Mouse (Mus musculus) stomach, embryonic 14.5 days (tissue): ENCODE measurements at regions not wholly inside any gene's neighbourhood (a gene's known extent, or its start where the extent isn't known, plus 50 kb on each side); places are given as distances from the start of the nearest gene placed in this dataset.
"Not testable (repeated sequence)": the region's sequence is repeated elsewhere in the genome, so short reads cannot be mapped to it uniquely, and the experiment has no call there.

ENCODE experiments used
- ATAC-seq: fragments of 200-750 bp; cut with Nextera tagmentation; 2 replicates; pipeline ENCODE4 v1.8.0; 2017; ENCODE audit warnings: low read depth, moderate TSS enrichment; ENCODE audit not compliant: insufficient number of reproducible peaks, insufficient read depth, low FRiP score
- H3K27ac ChIP-seq: fragments of 300-500 bp; sonication (generic); 2 replicates; pipeline ENCODE4 v1.5.1; 2014; ENCODE audit warnings: mild to moderate bottlenecking, low read length, moderate library complexity, mixed read lengths
- H3K27me3 ChIP-seq: fragments of 300-500 bp; sonication (generic); 2 replicates; pipeline ENCODE4 v1.6.1; 2014; ENCODE audit warnings: low read length, control low read depth, mixed read lengths; ENCODE audit not compliant: control insufficient read depth, insufficient read depth
- H3K36me3 ChIP-seq: fragments of 300-500 bp; sonication (generic); 2 replicates; pipeline ENCODE4 v1.6.1; 2014; ENCODE audit warnings: mild to moderate bottlenecking, control low read depth, low read length, moderate library complexity, mixed read lengths; ENCODE audit not compliant: control insufficient read depth, insufficient read depth
- H3K4me1 ChIP-seq: fragments of 300-500 bp; sonication (generic); 2 replicates; pipeline ENCODE4 v1.6.1; 2014; ENCODE audit warnings: low read length, control low read depth, mixed read lengths; ENCODE audit not compliant: control insufficient read depth, insufficient read depth
- H3K4me2 ChIP-seq: fragments of 300-500 bp; sonication (generic); replicated peaks from 2 replicates; pipeline ENCODE4 v1.6.1; 2014; ENCODE audit warnings: low read depth, low read length, control low read depth
- H3K4me3 ChIP-seq: fragments of 300-500 bp; sonication (generic); 2 replicates; pipeline ENCODE4 v1.5.1; 2014; ENCODE audit warnings: low read depth, low read length, control low read depth
- H3K9ac ChIP-seq: fragments of 300-500 bp; sonication (generic); replicated peaks from 2 replicates; pipeline ENCODE4 v1.6.1; 2014; ENCODE audit warnings: low read depth, mild to moderate bottlenecking, control low read depth, low read length, moderate library complexity, mixed read lengths
- H3K9me3 ChIP-seq: fragments of 300-500 bp; sonication (generic); 2 replicates; pipeline ENCODE4 v1.6.1; 2016; ENCODE audit warnings: low read depth, low read length, control low read depth; ENCODE audit not compliant: control insufficient read depth
- WGBS: fragments of 180-500 bp; shearing (Covaris S2); extraction: QIAGEN DNeasy Blood & Tissue Kit; methylation state at CpG from one replicate; pipeline ENCODE4 v1.1.7; 2014; 5-methylcytosine and 5-hydroxymethylcytosine counted together

DNA sequence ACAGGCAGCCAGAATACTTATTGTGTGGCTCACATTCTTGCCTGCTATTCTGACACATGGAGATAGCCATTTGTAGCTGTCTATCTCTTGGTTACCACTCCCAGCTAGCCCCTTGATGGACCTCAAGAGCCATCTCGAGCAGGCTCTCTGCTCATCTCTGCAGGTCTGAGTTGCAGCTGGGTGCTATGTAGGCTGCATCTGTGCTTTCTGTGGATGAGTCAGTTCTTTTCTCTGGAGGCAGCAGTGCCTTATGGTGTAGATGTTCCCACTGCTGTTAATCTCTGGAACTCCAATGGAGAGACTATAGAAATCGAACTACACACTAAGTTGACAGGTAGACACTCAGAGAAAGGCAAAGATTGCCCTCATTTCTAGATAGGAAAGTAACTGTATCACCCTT lies 106.3 kb downstream of the AI429214 start:
- 70% methylated on average over 2 of the region's 2 CpGs for WGBS
- no peaks in the 10 kb centered on the region for H3K36me3 ChIP-seq
- no peak overlapping the region for H3K4me2 ChIP-seq
- no peaks in the 10 kb centered on the region for H3K9me3 ChIP-seq
- H3K27me3 ChIP-seq: no peaks in the 10 kb centered on the region
- no peaks in the 10 kb centered on the region for H3K4me1 ChIP-seq
- no peak overlapping the region for H3K4me3 ChIP-seq
- no peak overlapping the region for H3K27ac ChIP-seq
- no peak for ATAC-seq
- no peak overlapping the region for H3K9ac ChIP-seq

DNA sequence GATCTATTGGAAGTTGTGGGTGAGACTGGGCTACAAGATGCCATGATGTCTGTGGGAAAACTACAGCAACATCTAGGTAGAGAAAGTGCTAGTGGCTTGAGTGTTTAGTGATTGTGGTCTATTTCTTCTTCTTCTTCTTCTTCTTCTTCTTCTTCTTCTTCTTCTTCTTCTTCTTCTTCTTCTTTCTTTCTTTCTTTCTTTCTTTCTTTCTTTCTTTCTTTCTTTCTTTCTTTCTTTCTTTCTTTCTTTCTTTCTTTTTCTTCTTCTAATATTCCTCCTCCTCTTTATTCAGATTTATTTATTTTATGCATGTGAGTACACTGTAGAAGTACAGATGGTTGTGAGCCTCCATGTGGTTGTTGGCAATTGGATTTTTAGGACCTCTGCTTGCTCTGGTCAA lies 119.0 kb downstream of the AI429214 start:
- H3K4me2 ChIP-seq, H3K9ac ChIP-seq, H3K27ac ChIP-seq, H3K9me3 ChIP-seq, H3K4me1 ChIP-seq, H3K36me3 ChIP-seq, H3K27me3 ChIP-seq, ATAC-seq, H3K4me3 ChIP-seq: not testable (repeated sequence)

DNA sequence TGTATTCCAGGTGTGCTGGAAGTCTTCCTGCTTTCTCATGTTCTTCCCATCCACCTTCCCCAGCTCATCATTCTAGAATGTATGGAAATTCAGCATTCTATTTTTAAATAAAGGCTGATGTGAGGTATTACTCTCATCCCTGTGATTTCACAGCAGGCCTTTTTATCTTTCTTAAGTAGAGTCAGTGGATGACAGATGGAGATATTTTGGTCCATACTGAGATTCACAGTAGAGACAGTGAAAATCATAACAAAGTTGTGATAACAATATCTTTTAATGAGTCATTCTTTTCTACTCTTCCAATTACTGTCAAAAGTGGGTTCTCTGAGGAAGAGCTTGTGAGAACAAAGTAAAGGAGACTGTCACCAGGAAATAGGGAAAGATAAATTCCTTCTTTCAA lies 132.4 kb downstream of the AI429214 start:
- Histone ChIP-seq H3K9me3 (no peaks in the 10 kb centered on the region; the same call in 1 of the 2 replicates), H3K9ac (no peak overlapping the region), H3K4me2 (no peak overlapping the region), H3K4me1 (no peaks in the 10 kb centered on the region), H3K4me3 (no peak overlapping the region), H3K27me3 (no peaks in the 10 kb centered on the region), H3K27ac (no peak overlapping the region), H3K36me3 (no peaks in the 10 kb centered on the region)
- no peak for ATAC-seq

DNA sequence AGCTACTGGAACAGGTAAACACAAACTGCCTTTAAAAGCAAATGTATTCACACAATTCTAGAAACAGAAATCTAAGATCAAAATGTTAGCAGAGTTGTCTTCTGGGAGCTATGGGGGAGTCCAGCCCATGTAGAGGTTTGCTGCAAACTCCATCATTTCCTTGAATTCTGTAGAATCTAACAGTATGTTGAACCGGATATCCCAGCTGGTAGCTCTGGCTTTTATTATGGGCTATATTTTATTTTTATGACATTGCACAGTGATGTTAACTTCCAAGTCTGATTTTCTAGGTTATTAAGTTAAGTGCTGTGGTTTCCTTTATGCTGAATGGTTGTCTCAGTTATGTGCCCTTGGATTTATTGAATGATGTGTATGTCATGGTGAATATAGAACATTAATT lies 136.3 kb downstream of the AI429214 start:
- Histone ChIP-seq H3K4me3 (no peak overlapping the region), H3K27me3 (no peaks in the 10 kb centered on the region), H3K27ac (no peak overlapping the region), H3K4me1 (no peaks in the 10 kb centered on the region), H3K4me2 (no peak overlapping the region), H3K9me3 (no peaks in the 10 kb centered on the region), H3K36me3 (no peaks in the 10 kb centered on the region), H3K9ac (no peak overlapping the region)
- 60% methylated on average over 1 of the region's 1 CpGs for WGBS
- no peak for ATAC-seq

DNA sequence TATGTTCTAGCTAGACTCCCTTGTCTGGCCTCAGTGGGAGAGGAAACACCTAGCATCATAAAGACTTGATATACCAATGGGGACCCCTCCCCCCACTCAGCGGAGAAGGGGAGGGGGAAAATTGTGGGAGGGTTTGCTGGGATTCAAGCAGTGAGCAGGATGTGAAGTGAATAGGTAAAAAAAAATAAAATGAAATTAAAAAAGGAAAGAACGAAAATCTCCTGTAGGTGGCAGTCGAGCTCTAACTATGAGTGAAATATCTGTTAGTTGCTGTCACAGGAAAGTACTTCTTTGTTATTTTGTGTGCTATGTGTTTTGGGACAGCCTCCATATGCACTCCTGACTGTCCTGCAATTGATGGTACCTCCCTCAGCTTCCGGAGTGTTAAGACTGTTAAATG lies 138.6 kb downstream of the AI429214 start:
- ATAC-seq: no peak
- Histone ChIP-seq H3K4me2 (no peak overlapping the region), H3K4me3 (no peak overlapping the region), H3K27ac (no peak overlapping the region), H3K36me3 (no peaks in the 10 kb centered on the region), H3K27me3 (no peaks in the 10 kb centered on the region), H3K4me1 (no peaks in the 10 kb centered on the region), H3K9ac (no peak overlapping the region), H3K9me3 (no peaks in the 10 kb centered on the region)
- 12% methylated on average over 4 of the region's 4 CpGs for WGBS

DNA sequence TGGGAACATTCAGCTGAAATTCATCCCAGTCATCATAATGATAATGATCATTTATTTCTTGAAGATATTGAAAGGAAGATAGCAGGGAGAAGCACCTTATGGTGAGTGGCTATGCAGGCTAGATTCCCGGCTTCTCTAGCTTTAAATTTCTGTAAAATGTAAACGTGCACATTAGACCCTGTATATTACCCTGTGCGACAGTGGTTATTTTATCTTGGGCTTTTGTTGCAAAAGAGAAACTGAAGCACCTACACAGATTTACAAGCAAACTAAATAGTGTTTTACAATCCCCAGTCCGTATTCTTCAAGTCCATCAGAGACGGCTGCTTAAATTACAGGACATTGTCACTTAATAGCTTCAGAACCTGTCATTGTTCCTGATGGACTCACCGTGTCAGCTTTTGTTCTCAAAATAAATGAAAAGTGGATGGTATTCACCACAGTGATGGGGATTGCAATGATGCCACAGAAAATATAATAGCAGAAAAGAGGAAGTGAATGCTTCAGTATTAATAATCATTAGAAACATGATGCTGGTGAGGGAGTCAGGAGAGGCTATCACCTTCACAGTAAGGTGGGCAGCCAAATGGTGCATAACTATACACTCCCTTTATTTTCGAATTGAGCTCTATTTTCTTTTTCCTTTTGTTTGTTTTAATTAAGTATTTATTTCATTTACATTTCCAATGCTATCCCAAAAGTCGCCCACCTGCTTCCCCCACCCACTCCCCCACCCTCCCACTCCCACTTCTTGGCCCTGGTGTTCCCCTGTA lies 141.0 kb downstream of the AI429214 start:
- Histone ChIP-seq H3K4me2 (no peak overlapping the region), H3K9ac (no peak overlapping the region), H3K9me3 (no peaks in the 10 kb centered on the region), H3K4me3 (no peak overlapping the region), H3K36me3 (no peaks in the 10 kb centered on the region), H3K4me1 (no peaks in the 10 kb centered on the region), H3K27me3 (no peaks in the 10 kb centered on the region), H3K27ac (no peak overlapping the region)
- WGBS: 75% methylated on average over 8 of the region's 8 CpGs
- ATAC-seq: no peak

DNA sequence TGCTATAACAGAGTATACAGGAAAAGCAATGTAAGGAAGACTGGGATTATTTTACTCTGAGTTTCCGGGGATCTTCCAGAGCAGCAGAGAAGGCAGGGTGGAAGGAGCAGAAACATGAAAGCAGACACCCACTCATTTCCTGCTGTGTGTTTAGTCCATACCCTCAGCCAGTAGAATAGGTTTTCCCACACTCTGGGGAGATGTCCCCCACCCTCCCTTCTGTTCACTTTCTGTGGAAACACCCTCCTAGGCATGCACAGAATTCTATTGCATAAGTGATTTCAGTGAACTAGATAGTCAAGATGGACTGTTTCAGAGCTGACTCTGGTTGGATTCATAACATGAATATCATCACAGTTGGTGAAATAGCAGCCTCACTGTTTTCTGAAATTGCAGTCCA lies 156.9 kb downstream of the AI429214 start:
- Histone ChIP-seq H3K27ac (no peak overlapping the region), H3K4me3 (no peak overlapping the region), H3K4me1 (no peaks in the 10 kb centered on the region), H3K9me3 (no peaks in the 10 kb centered on the region), H3K4me2 (no peak overlapping the region), H3K27me3 (no peaks in the 10 kb centered on the region), H3K9ac (no peak overlapping the region), H3K36me3 (no peaks in the 10 kb centered on the region)
- WGBS: 79% methylated on average over 1 of the region's 1 CpGs
- no peak for ATAC-seq

DNA sequence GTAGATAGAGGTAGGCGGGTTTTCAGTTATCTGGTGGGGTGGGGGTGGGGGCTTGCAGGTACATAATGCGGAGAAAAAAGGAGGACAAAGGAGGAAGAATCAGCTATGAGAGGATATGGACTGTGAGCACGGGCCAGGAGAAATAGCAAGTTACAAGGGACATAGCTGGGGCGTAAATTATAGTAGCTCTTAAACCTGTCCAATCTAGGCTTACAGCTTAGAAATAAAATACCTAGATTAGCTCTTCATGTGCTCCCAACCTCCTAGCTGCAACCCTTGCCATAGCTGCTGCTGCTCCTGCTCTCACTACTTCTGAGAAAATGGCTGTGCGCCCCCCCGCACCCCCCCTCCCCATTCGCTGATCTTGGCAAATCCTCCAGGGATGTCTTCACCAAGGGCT lies 161.0 kb downstream of the AI429214 start:
- 84% methylated on average over 7 of the region's 7 CpGs for WGBS
- Histone ChIP-seq H3K9ac (no peak overlapping the region), H3K4me2 (no peak overlapping the region), H3K27me3 (no peaks in the 10 kb centered on the region), H3K9me3 (no peaks in the 10 kb centered on the region), H3K36me3 (no peaks in the 10 kb centered on the region), H3K4me3 (no peak overlapping the region), H3K4me1 (no peaks in the 10 kb centered on the region), H3K27ac (no peak overlapping the region)
- ATAC-seq: no peak

DNA sequence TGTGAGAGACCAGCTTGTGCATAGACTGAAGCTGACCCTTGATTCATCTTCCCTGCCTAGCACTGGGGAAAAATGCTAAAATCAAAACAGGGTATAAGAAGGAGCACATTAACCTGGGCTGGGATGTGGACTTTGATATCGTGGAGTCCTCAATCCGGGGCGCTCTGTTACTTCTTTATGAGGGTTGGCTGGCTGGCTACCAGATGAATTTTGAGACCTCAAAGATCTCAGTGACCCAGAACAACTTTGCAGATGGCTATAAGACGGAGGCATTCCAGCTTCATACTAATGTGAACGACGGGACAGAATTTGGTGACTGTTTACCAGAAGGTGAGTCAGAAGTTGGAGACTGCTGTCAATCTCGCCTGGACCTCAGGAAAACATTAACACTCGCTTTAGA lies 161.5 kb downstream of the AI429214 start:
- Histone ChIP-seq H3K27me3 (no peaks in the 10 kb centered on the region), H3K4me1 (no peaks in the 10 kb centered on the region), H3K9ac (no peak overlapping the region), H3K4me3 (no peak overlapping the region), H3K27ac (no peak overlapping the region), H3K36me3 (no peaks in the 10 kb centered on the region), H3K4me2 (no peak overlapping the region), H3K9me3 (no peaks in the 10 kb centered on the region)
- ATAC-seq: no peak
- WGBS: 88% methylated on average over 8 of the region's 8 CpGs
